Mouse (Mus musculus): ENCODE measurements around the gene Cdca5.

GRCm38 (mm10) chr19:6094119-6094518 is 9.3 kb downstream of the Cdca5 start, which contains the start of gene AC131692.1:
- no peak for TF ChIP-seq CTCF (IDR thresholded peaks at IDR 0.05; ENCODE audit: low read depth, low read length)
- no peak for TF ChIP-seq TAL1 (conservative IDR thresholded peaks at IDR 0.05; ENCODE audit: low read depth, low read length)
- no peak for TF ChIP-seq GATA1 (IDR thresholded peaks at IDR 0.05; ENCODE audit: borderline replicate concordance, low read length)
- TF ChIP-seq POLR2AphosphoS5 (IDR thresholded peaks at IDR 0.05; ENCODE audit: insufficient replicate concordance, low read depth, low read length) = no peak
- TF ChIP-seq GATA2 (IDR thresholded peaks at IDR 0.05; ENCODE audit: borderline replicate concordance, low read depth, low read length) = no peak
